Mouse (Mus musculus): Measurements from ENCODE around the gene Rad51b.
A peak's percentile ranks its signal among the peaks of the same experiment; 100 is the strongest.

GRCm38 (mm10) chr12:79612334-79613060 lies 315.4 kb downstream of the Rad51b start:
- peak; percentile 98 for TF ChIP-seq CTCF (IDR thresholded peaks at IDR 0.05; ENCODE audit: low read depth)
- no peak for TF ChIP-seq EP300 (IDR thresholded peaks at IDR 0.05; ENCODE audit: low read depth)
